Mouse (Mus musculus): ENCODE measurements at regions not wholly inside any gene's neighbourhood (a gene's known extent, or its start where the extent isn't known, plus 50 kb on each side); places are given as distances from the start of the nearest gene placed in this dataset.
"Not testable (repeated sequence)": the region's sequence is repeated elsewhere in the genome, so short reads cannot be mapped to it uniquely, and the experiment has no call there.

DNA sequence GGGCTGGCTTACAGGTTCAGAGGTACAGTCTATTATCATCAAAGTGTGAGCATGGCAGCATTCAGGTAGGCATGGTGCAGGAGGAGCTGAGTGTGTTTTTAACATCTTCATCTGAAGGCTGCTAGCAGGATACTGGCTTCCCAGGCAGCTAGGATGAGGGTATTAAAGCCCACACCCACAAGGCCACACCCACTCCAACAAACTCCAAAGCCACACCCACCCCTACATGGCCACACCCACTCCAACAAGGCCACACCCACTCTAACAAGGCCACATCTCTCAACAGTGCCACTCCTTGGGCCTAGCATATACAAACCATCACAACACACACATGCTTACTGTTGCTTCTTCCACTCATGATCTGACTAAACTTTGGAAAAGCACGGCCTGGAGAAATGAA lies 172.5 kb downstream of the Msrb3 start:
- DNase-seq (ENCODE audit: low read depth, low spot score) = no peak

DNA sequence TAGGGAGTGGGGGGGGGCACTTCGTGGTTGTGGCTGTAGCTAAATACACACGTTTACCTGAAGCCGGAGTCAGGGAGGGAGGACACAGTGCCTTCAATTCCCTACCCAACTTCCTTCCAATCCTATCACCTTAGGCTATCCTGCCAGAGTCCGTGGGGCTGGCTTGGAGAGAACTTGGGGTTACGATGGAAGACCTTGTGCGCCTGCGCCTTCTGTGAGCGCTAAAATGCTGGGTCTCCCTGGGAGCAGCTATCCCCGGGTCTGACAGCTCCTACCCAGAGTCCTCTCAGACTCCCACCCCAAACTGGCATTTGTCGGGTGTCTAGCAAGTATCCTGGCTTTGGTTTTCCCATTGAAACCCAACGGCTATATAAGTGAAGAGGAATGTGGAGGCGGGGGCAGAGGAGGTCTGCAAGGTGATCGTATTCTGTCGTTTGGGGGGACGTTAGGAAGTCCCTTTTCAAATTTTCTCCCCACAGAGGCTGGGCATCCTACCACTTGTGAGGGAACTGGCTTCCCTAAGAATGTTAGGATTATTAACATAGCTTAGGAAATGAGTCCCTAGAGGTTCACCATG lies 176.9 kb downstream of the Msrb3 start:
- no peak for DNase-seq (ENCODE audit: low read depth, low spot score)

DNA sequence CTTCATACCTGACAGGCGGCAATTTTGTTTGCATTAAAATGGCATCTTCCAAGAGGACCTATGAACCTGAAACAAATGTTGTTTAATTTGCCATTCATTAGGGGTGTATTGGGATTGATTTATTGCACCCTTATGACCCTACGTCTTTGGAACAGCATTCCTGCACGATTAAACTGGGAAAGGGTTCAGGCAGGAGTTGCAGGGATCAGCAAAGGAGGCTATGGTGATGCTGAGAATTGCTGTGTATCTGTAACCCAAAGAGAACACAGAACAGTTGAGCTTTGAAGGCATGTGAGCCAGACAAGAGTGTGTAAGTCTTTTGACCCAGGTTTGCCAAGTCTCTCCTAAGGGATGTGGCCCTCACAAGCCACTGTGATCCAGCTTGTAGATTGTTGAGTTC lies 177.9 kb downstream of the Msrb3 start:
- DNase-seq (ENCODE audit: low read depth, low spot score) = no peak

DNA sequence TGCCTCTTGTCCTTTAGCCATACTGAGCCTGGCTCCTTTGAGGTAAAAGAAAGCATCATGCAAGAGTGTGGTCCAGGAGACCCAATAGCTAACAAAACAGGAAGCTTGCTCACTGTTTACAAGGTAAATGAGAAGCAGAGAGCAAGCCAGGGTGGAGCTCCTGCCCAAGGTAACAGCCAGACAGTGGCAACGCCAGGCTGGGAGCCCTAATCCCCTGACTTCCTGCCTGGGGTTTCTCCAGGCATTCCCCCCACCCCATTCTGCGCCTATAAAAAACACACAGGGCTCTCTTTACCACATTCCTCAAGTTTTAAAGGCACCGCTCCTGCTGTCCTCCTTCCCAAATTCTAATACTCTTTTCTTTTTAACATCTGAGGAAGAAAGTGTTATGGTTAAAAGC lies 178.8 kb downstream of the Msrb3 start:
- DNase-seq (ENCODE audit: low read depth, low spot score) = no peak

DNA sequence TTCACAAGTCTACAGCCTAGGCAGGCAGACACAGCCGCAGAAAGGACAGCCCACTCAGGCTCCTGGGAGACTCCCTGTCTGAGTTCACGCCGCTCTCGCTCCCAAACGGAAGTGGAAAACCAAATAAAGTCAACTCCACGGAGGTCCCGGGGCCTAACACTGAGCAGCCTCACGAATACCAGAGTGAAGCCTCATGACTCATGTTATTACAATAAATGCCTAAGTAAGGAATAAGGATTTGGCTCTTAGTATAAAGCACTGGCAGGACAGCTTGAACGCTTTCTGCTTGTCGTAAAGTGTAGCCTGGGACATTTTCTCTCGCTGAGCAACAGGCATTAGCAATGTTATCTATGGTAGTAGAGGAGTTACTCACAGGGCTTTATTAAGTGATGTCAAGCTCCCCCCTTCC lies 181.7 kb downstream of the Msrb3 start:
- no peak for DNase-seq (ENCODE audit: low read depth, low spot score)

DNA sequence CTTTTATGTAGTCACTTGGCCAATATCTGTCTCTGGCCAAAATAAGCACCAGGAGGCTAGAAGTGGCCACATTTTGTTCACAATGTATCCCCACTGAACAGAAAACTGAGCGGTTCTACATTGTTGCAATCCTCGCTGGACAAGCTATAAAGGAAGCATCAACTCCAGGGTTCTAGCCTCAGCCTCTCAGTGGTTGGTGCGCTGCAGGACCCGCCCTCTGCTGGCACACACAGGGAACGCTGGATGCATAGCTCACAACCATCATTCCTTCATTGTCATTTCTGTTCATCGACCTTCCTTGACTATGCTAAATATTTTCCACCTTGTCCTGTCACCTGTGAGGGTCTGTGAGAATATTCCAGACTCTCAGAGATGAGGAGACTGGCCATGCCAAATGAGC lies 182.5 kb downstream of the Msrb3 start:
- no peak for DNase-seq (ENCODE audit: low read depth, low spot score)

DNA sequence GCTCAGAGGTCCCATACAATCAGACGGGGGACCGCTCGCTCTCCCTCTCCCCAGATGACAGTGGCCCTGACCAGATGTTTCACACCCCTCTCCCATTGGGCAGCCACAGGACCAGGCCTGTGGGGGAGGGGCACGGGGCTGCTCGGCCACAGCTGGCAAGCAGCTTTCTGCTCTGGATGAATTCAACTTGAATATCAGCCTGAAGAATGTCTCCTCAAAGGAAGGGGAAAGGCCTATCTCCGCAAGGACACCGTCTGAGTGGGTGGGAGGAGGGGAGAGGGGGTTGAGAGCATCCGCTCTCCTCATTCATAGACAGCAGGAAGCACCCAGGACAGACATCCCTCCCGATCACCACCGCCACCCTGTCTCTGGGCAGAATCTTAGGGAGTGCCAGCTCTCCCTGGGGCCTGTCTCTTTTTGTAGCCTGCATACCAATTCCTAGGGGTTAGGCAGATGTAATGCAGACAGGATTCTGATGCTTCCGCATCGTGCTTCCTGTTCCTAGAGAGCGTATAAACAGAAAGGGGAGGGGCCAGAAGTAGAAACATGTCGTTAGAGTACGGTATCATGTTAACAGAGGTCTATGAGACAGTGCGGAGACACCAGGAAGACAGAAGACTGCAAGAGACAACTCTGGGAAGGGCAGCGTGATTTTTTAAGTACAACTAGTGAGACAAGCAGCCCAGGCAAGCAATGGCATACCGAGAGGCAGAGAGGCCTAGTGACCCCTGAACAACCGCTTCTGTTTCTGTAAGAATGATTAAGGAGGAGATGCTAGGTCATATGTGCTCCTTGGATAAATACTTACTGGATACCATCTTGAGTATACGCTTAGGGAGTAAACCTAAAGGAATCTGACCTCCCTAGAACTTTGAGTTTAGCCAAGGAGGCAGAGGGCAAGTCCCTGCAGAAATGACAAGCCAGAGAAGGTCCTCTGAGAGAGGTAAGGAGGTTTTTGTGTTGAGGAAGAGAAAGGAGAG lies 190.8 kb downstream of the Msrb3 start:
- no peak for DNase-seq (ENCODE audit: low read depth, low spot score)

DNA sequence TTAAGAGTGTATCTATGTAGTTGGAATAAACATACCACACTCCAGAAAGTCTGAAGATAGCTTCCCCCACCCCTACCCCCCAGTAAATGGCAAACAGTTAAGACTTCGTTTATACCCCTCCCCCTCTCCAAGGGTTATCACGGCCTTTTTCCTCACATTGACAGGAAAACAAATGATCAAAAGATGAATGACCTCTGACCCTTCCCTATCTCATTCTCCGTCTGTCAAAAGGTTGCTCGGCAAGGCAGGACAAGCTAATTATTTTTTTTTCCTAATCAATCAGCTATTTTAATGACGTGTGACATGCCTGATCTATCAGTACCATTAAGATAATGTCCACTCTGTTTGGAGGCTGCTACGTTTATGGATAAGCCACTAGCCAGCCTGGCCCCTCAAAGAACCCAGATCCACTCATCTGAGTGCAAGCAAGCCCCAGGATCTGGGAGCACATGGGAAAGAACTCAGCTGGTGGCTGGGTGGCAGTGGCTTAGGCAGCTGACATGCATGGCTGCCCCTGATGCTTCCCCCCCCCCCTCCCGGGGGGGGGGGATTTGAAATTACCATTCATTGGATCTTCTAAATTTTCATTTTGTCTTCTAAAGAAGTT lies 192.1 kb downstream of the Msrb3 start:
- no peak for DNase-seq (ENCODE audit: low read depth, low spot score)

DNA sequence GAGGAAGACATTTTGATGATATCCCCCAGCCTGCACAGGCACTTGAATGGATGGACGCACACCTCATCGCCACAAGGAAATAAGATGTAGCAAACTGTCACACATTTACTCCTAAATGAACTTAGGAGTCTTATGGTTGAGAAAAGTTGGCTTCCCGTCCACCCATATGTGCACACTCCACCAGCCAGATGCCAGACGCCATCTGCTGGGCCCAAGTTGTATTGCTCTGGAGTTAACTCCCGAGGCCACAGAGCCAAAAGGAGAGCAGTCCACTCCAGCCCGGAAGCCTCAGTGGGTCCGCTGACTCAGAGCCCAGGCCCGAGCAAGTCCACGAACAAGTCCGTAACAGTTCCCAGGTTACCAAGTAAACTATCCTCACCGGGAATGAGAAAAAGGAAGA lies 197.1 kb downstream of the Msrb3 start:
- DNase-seq (ENCODE audit: low read depth, low spot score) = peak; percentile 74

DNA sequence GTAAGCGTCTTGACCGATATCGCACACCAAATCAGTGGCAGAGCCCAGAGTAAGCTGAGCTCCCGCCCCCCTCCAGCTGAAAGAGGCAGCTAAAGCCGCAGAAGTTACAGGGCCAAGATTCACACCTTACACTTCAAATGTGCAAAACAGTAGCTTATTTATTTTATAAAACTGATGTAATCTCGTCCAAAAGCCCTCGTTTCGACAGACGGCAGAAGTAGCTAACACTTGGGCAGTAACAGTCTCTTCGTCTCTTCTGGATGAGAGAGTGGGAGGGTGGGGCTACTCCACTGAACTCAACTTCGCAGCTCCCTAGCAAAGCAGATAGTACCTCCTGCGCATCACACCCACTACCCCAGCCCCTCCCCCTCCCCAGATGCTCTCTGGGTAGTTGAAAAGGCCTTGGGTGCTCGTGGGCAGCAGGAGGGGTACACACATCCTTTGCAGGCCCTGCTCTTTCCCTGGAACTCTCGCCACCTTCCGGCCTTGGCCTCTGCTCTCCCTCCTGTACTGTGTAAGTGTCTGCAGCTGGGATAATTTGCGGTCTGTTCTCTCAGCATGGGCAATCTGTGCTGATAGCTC lies 201.5 kb downstream of the Msrb3 start:
- DNase-seq (ENCODE audit: low read depth, low spot score) = peak; percentile 2

DNA sequence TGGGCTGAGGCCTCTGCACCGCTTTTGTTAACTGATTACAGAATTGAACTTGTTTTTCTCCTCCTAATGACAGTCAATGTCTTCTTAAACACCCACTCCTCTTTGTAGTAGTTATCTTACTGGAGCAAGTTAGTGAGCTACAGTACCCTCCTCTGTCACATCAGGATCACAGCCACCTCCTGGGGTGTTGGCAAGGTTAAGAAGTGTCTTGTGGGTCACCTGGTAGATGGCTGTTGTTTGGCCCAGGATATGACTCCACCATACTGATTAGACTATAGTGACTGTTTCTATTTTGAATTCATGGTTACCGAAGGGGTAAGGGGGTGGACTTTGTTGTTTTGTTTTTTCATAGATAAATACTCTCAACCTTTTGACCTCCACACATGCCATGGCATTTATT lies 202.4 kb downstream of the Msrb3 start:
- no peak for DNase-seq (ENCODE audit: low read depth, low spot score)

DNA sequence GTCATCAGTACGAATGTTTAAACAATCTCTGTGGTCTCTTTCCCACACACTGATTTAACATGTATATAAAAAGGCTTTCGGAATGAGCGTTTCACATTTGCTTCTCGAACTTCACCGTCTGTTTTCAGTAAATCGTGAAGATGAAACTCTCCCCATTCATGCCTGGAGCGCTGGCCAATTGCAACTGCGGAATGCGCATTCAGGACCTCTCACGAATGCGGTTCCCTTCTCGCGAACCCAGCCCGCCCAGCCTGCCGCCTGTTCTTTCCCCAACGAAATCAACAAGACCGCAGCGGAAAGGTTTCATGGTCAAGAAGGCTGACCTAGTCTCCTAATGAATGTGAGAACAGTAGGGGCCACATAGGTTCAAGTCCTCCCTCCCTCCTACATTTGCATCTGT lies 204.4 kb downstream of the Msrb3 start:
- DNase-seq (ENCODE audit: low read depth, low spot score) = no peak

DNA sequence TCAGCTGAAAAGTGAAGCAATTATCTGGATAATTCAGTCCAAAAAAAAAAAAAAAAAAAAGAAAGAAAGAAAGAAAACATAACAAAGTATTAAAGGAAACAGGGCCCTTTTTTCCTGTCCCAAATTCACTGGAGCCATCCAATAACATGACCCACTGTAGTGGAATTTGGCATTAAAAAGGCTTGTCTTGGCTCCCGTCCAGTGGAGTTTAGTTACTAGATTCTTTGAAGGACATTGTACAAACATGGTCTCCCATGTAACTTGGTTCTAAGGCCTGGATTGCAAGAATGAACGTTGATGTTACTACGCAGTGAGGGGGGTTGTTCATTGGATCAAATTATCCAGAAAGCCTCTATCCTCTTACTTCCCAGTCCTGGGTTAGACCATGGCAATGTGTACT lies 207.4 kb downstream of the Msrb3 start:
- no peak for DNase-seq (ENCODE audit: low read depth, low spot score)

DNA sequence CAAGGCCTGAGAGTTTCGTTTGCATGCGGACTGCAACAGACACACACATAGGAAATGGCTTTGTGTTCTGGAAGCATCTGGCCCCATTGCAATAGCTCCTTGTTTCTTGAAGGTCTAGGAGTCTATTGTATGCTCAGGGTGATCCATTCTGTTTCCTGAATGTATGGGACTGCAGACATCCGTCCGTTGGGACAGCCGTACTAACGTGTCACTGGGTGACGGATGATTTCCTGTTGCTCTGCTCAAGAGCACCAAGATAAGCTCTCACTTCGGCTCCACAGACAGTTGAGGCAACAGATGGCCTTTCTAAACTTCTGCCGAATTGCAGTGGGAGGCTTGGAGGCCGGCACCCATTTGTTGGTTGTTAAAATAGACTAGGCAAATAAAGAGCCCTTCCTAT lies 209.9 kb upstream of the Hmga2 start:
- DNase-seq (ENCODE audit: low read depth, low spot score) = peak; percentile 37

DNA sequence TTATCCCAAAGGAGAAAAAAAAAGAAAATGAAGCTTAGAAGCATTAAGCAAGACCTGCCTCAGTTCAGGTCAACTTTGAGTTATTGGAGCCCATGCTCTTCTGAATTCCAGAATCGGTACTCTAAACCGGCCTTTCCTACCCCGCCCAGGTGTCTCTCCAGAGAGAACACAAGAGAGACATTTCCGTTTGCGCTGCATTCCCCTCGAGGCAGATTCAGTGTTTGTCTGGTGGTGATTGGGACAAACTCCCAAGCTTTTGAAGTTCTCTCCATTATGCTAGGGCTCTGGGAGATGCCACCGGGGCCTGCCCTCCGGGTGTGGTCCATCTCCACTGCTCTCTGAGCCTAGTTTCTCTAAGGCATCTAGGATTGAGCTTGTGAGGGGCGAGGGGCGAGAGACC lies 205.8 kb upstream of the Hmga2 start:
- no peak for DNase-seq (ENCODE audit: low read depth, low spot score)

DNA sequence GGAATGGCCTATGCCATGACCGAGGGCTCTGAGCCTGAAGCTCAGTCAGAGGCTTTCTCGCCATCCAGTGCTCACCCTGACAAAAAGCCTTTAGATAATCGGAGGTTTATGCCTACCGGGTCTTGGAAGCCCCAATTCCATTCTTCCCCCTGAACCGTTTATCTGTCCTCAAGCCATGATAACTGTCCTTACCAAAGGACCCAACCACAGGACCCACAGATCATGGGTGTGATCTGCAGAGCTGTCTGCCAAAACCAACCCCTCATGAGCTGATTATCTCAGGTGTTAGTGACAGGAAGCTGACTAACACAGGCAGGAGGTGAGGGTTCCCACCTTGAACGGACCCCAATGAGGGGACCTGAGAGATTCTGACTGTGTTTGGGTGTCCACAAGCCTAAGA lies 203.7 kb upstream of the Hmga2 start:
- DNase-seq (ENCODE audit: low read depth, low spot score) = no peak

DNA sequence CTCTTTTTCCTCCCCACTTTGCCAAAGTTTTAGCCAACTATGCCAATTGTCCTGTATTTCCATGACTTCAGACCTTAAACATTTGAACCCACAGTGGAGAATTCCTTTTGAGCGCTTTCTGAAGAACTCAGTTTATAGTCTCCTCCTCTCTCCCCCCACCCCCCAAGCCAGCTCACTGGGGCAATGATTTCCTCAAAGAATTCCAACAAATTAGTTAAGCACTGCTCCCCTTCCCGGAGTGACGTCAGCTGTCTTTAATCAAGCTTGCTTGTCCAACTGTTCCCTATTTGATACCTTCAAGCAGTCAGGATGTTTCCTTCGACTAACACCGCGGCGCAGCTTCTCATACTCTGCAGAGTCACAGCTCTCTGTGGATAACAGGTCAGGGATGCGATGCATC lies 202.0 kb upstream of the Hmga2 start:
- DNase-seq (ENCODE audit: low read depth, low spot score) = no peak

DNA sequence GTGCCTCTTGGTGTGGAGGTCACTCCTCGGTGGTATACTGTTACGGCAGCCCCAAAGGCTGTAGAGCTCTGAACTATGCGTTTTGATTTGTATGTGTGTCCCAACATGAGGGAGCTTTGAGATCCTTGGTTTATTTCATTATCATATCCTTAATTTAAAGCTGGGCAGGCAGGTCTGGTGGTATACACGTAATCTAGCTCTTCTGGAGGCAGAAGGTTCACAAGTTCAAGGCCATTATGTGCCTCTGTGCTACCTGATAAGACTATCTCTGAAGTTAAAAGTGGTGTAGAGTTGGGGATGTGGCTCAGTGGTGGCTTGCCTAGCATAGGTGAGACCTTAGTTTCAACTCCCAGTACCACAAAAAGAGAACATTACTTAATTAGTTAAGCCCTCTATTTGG lies 199.1 kb upstream of the Hmga2 start:
- DNase-seq (ENCODE audit: low read depth, low spot score) = no peak

DNA sequence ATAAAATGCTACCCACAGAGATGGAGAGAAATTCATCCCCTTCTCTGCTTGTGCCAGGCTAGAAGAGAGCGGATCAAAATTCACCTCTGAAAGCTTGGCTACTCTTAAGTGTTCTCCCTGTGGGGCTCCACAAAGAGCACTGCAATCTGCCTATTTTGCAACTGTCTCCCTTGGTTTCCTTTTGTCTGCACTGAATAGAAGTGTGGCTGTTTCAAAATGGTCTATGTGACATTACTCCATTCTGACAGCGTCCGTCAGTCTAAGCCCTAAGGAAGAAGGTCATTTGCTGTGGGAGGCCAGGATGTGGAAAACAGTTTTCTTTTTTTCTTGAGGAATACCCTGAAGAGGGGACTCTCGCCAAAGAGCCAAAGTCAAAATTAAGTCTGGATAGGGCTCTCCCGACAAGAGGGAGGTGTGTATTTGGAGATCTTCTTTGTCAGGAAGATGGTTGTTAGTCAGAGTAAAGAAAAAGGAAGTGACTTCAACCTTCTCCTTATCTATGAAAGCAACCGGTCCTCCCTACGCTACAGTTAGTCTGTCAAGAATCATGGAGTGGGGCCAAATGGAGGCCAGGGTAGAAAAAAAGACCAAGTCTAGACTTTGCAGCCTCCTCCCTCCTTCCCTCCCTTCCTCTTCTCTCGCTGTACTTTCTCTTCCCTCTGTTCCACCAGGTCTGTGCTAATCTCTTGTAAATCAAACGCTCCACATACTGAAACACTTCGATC lies 198.2 kb upstream of the Hmga2 start:
- DNase-seq (ENCODE audit: low read depth, low spot score) = no peak

DNA sequence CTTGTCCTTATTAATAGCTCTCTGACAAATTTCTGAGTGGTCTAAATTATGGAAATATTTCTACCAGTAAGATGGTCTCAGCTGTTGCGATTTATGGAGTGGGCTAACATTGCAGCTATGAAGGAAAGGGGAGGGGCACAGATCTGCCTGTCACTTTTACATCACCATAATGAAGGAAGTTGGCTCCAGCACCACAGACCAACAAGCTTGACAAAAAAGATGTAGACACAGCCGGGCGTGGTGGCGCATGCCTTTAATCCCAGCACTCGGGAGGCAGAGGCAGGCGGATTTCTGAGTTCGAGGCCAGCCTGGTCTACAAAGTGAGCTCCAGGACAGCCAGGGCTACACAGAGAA lies 191.4 kb upstream of the Hmga2 start:
- not testable (repeated sequence) for DNase-seq (ENCODE audit: low read depth, low spot score)

DNA sequence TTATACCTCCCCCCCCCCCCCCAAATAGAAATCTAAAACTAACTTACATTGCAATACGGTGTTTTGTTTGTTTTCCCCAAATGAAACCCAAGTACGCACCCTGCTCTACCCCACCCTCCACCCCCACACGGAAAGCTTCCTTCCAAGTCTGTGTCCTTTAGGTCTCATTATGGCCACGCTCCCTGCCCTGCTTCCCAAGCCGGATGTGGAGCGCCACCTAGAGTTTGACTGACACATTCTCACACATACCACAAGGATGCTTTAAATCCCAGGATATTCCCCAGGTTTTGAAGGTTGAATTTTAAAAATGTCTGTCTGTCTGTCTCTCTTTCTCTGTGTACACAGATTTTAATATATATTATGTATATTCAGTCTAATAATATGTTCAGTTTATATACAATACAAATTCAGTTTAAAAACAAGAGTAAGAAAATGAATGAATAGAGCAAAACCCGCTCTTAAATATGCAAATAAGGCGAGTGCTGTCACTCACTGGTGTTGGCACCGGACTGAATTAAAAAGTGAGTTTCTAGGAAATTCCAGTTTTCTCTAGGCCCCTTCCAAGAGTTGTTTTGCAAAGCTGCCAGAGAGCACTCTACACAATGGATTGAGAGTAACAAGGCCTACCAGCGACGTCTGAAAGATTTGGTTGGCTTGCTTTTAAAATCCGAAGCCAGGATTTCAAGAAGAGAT lies 190.9 kb upstream of the Hmga2 start:
- peak; percentile 67 for DNase-seq (ENCODE audit: low read depth, low spot score)
